Mouse (Mus musculus): ENCODE measurements around the gene Dusp1. TPM values are rescaled to one million over a fixed set of nuclear protein-coding genes. Genes with fewer than 3 reads are reported as not detected.

Dusp1 gene
- 9.6 TPM for polyA plus RNA-seq (2014; fragmentation: Illumina TruSeq; extraction: RNeasy Lipid Tissue Mini Kit (QIAGEN cat#74804))

DNA sequence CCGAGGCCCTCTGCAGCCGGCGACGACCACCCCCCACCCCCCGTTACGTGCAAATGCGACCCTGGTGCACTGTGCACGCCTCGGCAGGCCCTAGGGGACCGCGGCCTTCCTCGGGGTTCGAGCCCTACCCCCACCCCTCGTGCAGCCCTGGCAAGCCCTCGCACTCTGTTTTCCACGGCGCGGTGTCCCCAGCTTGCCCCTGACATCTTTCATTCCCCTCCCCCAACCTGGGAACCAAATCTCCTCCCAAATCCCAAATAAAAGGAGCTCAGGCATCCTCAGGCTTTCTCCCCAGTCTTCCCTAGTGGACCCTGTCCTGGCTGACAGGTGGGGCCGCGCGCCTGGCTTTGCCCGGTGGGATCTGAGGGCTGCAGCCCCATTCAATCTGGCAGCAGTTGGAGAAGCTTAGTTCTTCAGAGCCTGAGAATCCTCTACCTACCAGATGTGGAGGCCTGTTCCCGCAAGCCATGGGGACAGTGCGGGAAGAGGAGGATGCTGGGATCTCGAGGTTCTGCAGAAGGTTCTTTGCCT, at the start of gene Dusp1:
Gene Dusp1, minus strand, starts transcription at position 478 of the 531 bp plus-strand sequence.

DNA sequence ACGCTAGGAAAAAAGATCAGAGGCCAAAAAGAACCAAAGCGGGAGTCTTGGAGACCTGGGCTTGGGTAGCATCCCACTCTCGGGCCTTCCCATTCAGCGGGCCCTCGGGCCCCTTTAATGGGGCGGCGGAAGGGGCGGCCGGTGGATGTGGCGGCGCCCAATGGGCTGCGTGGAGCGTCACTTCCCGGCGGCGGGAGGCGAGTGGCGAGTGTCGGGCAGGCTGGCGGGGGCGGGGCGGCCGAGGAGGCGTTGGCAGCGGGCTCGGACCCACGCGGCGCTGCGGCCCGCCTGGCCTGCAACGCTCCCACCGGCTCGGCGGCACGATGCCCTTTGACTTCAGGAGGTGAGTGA, 663 bp downstream of the Dusp1 start, which contains the start of gene Ergic1:
Gene Ergic1, plus strand, starts transcription at position 200 of the 351 bp plus-strand sequence.

Other genes with a start within 250 kb of the Dusp1 start
- gene Neurl1b, start 147.3 kb downstream of the Dusp1 start, polyA plus RNA-seq (2014; fragmentation: Illumina TruSeq; extraction: RNeasy Lipid Tissue Mini Kit (QIAGEN cat#74804)) = 0.54 TPM
- gene Ergic1, start 639 bp downstream of the Dusp1 start, polyA plus RNA-seq (2014; fragmentation: Illumina TruSeq; extraction: RNeasy Lipid Tissue Mini Kit (QIAGEN cat#74804)) = 61.5 TPM
- gene Atp6v0e, start 101.1 kb upstream of the Dusp1 start, polyA plus RNA-seq (2014; fragmentation: Illumina TruSeq; extraction: RNeasy Lipid Tissue Mini Kit (QIAGEN cat#74804)) = 35.4 TPM
- gene Crebrf, start 153.5 kb upstream of the Dusp1 start, polyA plus RNA-seq (2014; fragmentation: Illumina TruSeq; extraction: RNeasy Lipid Tissue Mini Kit (QIAGEN cat#74804)) = 87.5 TPM
- 16.7 TPM for gene Bnip1, start 218.9 kb upstream of the Dusp1 start, polyA plus RNA-seq (2014; fragmentation: Illumina TruSeq; extraction: RNeasy Lipid Tissue Mini Kit (QIAGEN cat#74804))